Mouse (Mus musculus): ENCODE data around the gene Rdh16.

Gene Rdh16

GRCm38 (mm10) chr10:127834186-127834585 is 33.2 kb downstream of the Rdh16 start:
- DNase-seq, result peak in 1 of 2 experiments; percentile 54

- peak; percentile 49 to 81 for DNase-seq
Measured at GRCm38 (mm10) chr10:127835292-127835691, 34.3 kb downstream of the Rdh16 start.

- peak; percentile 78 to 80 for DNase-seq
Measured at GRCm38 (mm10) chr10:127837793-127838192, 36.8 kb downstream of the Rdh16 start.

- DNase-seq, result no peak
Measured at GRCm38 (mm10) chr10:127838539-127838938, 37.6 kb downstream of the Rdh16 start.

- no peak for DNase-seq
Measured at GRCm38 (mm10) chr10:127840776-127841175, 39.8 kb downstream of the Rdh16 start.

GRCm38 (mm10) chr10:127845945-127846344 is 45.0 kb downstream of the Rdh16 start:
- peak; percentile 37 to 42 for DNase-seq

- DNase-seq, result peak; percentile 88 to 91
Measured at GRCm38 (mm10) chr10:127848089-127848488, 47.1 kb downstream of the Rdh16 start.

- no peak for DNase-seq
Measured at GRCm38 (mm10) chr10:127849628-127850027, 48.7 kb downstream of the Rdh16 start, which contains the start of gene Rdh19. TSS of gene Rdh19 (plus strand) at chr10:127849928.

GRCm38 (mm10) chr10:127856376-127856775 is 55.4 kb downstream of the Rdh16 start:
- no peak for DNase-seq

GRCm38 (mm10) chr10:127864931-127865330 is 64.0 kb downstream of the Rdh16 start:
- peak; percentile 86 to 89 for DNase-seq

GRCm38 (mm10) chr10:127866232-127866631 is 65.3 kb downstream of the Rdh16 start, which contains the start of gene Rdh16f2:
TSS of gene Rdh16f2 (plus strand) at chr10:127866474.
- peak; percentile 41 to 70 for DNase-seq

- peak; percentile 66 to 74 for DNase-seq
Measured at GRCm38 (mm10) chr10:127872484-127872883, 71.5 kb downstream of the Rdh16 start.

- DNase-seq, result peak; percentile 93
Measured at GRCm38 (mm10) chr10:127877681-127878080, 76.7 kb downstream of the Rdh16 start.

- no peak for DNase-seq
Measured at GRCm38 (mm10) chr10:127878262-127879057, 77.5 kb downstream of the Rdh16 start.

- DNase-seq, result peak; percentile 67 to 81
Measured at GRCm38 (mm10) chr10:127879155-127879688, 78.3 kb downstream of the Rdh16 start.

GRCm38 (mm10) chr10:127881041-127881440 is 80.1 kb downstream of the Rdh16 start:
- DNase-seq, result no peak

GRCm38 (mm10) chr10:127886551-127886950 is 85.6 kb downstream of the Rdh16 start:
- DNase-seq, result peak; percentile 80 to 85

GRCm38 (mm10) chr10:127886971-127887370 is 86.0 kb downstream of the Rdh16 start:
- DNase-seq, result peak; percentile 73 to 76

GRCm38 (mm10) chr10:127888605-127889004 is 87.7 kb downstream of the Rdh16 start, which contains the start of gene Rdh7:
TSS of gene Rdh7 (minus strand) at chr10:127888817.
- DNase-seq, result peak; percentile 45

GRCm38 (mm10) chr10:127891481-127891880 is 90.5 kb downstream of the Rdh16 start:
- DNase-seq, result no peak

GRCm38 (mm10) chr10:127893163-127894022 is 92.4 kb downstream of the Rdh16 start:
- peak; percentile 79 to 88 for DNase-seq

All from kidney, postnatal 36 days (tissue).